Mouse (Mus musculus): ENCODE measurements at regions not wholly inside any gene's neighbourhood (a gene's known extent, or its start where the extent isn't known, plus 50 kb on each side); places are given as distances from the start of the nearest gene placed in this dataset.

DNA sequence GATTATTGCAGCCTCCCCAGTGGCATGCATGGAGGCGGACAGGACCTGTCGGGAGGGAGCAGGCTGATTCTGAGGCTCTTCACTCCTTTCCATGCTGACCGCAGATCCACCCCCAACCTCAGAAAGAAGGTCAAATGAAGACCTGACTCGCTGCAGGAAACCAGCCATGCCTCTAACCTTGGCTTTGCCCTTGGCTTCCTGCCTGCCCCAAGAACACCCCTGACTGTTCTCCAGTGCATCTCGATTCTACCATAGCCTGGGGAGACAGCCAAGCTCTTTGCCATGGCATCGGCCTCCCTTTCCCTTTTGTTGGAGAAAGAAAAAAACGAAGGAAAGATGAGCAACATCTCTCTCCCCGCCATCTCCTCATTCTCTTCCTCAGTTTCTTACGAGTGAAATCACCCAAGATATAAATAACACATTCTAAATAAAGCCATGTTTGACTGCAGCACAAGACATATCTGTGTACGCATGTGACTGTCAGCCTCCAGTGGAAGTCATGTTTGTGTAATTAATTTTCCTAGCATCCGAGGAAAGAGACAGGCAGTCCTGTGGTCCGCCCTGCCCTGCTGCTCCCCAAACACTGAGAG lies 102.4 kb upstream of the Sdk1 start:
- DNase-seq: no peak

GRCm38 (mm10) chr5:141139361-141139912 lies 101.9 kb upstream of the Sdk1 start:
- DNase-seq: no peak

GRCm38 (mm10) chr5:141160391-141160790 lies 80.9 kb upstream of the Sdk1 start:
- no peak for DNase-seq

DNA sequence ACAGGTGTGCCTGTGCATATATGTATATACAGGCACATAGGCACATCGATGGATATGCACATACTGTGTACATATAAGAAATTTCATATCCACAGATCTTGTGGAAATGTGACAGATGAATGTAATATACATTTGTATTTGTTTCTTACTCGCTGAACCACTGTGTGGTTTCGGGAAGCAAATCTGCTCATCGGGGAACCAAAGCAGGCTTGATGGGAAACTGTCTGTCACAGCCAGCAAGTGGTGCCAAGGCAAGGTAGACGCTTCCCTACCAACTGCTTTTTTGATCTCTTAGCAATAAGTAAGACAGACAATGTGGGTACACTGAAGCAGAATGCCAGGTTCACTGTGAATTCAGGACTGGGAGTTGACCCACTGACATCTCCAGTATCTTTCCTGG lies 80.3 kb upstream of the Sdk1 start:
- no peak for DNase-seq

GRCm38 (mm10) chr5:141182442-141182841 lies 58.8 kb upstream of the Sdk1 start:
- DNase-seq: no peak

DNA sequence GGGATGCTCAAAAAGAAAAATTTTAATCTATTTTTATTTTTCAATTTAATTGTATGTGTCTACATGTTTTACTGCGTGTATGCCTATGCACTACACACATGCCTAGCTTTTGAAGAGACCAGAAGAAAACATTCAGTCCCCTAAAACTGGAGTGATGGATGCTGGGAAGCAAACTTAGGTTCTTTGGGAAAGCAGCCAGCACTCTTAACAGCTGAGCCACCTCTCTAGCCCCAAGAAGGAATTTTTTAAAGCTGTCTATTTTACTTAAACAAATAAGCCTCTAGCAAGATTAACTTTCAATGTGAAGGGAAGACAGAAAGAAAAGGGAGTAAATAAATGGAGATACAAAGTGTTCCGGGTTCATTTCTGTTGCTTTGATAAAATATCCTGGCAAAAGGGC lies 52.3 kb upstream of the Sdk1 start:
- DNase-seq: no peak
